Mouse (Mus musculus) layer of hippocampus, adult 18-20 months (tissue): ENCODE data around the gene Wnt8b. TPM values are rescaled to one million over a fixed set of nuclear protein-coding genes. Genes with fewer than 3 reads are reported as not detected.

Experiments
- DNase-seq, 2 experiments: peaks; one replicate each; pipeline ENCODE4 v3.0.0; 2022; ENCODE audit warnings: low spot score in 2 of 2
- total RNA-seq, 2 experiments: library from RNA; stranded (reverse); gene quantifications; 2 replicates each; pipeline ENCODE4 v1.2.3; 2021

Gene Wnt8b
- total RNA-seq, 2 experiments from 2014 or later = not detected

GRCm38 (mm10) chr19:44511451-44512231, 18.4 kb downstream of the Wnt8b start:
- DNase-seq = no peak

GRCm38 (mm10) chr19:44512601-44513000, 19.3 kb downstream of the Wnt8b start:
- DNase-seq = no peak

- DNase-seq = no peak
Measured at GRCm38 (mm10) chr19:44513054-44513833, 20.0 kb downstream of the Wnt8b start.

GRCm38 (mm10) chr19:44513921-44514482, 20.7 kb downstream of the Wnt8b start:
- DNase-seq = no peak

GRCm38 (mm10) chr19:44514521-44515451, 21.5 kb downstream of the Wnt8b start:
- DNase-seq = no peak

GRCm38 (mm10) chr19:44515769-44516168, 22.5 kb downstream of the Wnt8b start:
- DNase-seq = no peak

GRCm38 (mm10) chr19:44517996-44518768, 24.9 kb downstream of the Wnt8b start:
- no peak for DNase-seq

- no peak for DNase-seq
Measured at GRCm38 (mm10) chr19:44519152-44519551, 25.9 kb downstream of the Wnt8b start.

GRCm38 (mm10) chr19:44525551-44526205, 32.4 kb downstream of the Wnt8b start:
- no peak for DNase-seq

GRCm38 (mm10) chr19:44530018-44530417, 36.7 kb downstream of the Wnt8b start:
- DNase-seq = no peak

GRCm38 (mm10) chr19:44535376-44535775, 42.1 kb downstream of the Wnt8b start:
- no peak for DNase-seq

- no peak for DNase-seq
Measured at GRCm38 (mm10) chr19:44537416-44537815, 44.1 kb downstream of the Wnt8b start.

GRCm38 (mm10) chr19:44542694-44543178, 49.5 kb downstream of the Wnt8b start:
- DNase-seq = no peak

GRCm38 (mm10) chr19:44544372-44544771, 51.1 kb downstream of the Wnt8b start:
- no peak for DNase-seq

- peak; percentile 26 to 76 for DNase-seq
Measured at GRCm38 (mm10) chr19:44544775-44545174, 51.5 kb downstream of the Wnt8b start.

- DNase-seq = no peak
Measured at GRCm38 (mm10) chr19:44545321-44546041, 52.2 kb downstream of the Wnt8b start, which contains the start of gene Sec31b. Gene Sec31b, minus strand, starts transcription at chr19:44545864.

- DNase-seq = no peak
Measured at GRCm38 (mm10) chr19:44552731-44553130, 59.5 kb downstream of the Wnt8b start, which contains the start of gene Gm20538. Gene Gm20538, minus strand, starts transcription at chr19:44552831.

GRCm38 (mm10) chr19:44553286-44553685, 60.0 kb downstream of the Wnt8b start:
- DNase-seq = no peak

- DNase-seq = no peak
Measured at GRCm38 (mm10) chr19:44554490-44554860, 61.2 kb downstream of the Wnt8b start.
